Mouse (Mus musculus) lung, adult 2 months (tissue): ENCODE data around the gene Cep104.

Experiments used
- CTCF ChIP-seq: fragments of 200-500 bp; IDR thresholded peaks from 2 replicates; pipeline ENCODE4 v1.5.1; 2011; ENCODE audit warnings: mild to moderate bottlenecking, low read length, control low read depth; ENCODE audit not compliant: insufficient read depth
- POLR2A ChIP-seq: fragments of 200-500 bp; IDR thresholded peaks from 2 replicates; pipeline ENCODE4 v1.6.1; 2011; ENCODE audit warnings: low read depth, mild to moderate bottlenecking, control low read depth, low read length, borderline replicate concordance; ENCODE audit errors: extremely low read depth

GRCm38 (mm10) chr4:153945741-153946140 lies 29.3 kb upstream of the Cep104 start:
- TF ChIP-seq CTCF (no peak), POLR2A (no peak)
